Mouse (Mus musculus) heart, adult 2 months (tissue): ENCODE measurements at regions not wholly inside any gene's neighbourhood (a gene's known extent, or its start where the extent isn't known, plus 50 kb on each side); places are given as distances from the start of the nearest gene placed in this dataset.
A peak's percentile ranks its signal among the peaks of the same experiment; 100 is the strongest.

Source experiments
- DNase-seq, 2 experiments: peaks; one replicate each; pipeline ENCODE4 v3.0.0; 2021
- H3K27ac ChIP-seq: fragments of 200-600 bp; 2 replicates; pipeline ENCODE4 v1.8.1; 2022
- H3K27me3 ChIP-seq: fragments of 200-500 bp; 2 replicates; pipeline ENCODE4 v1.6.1; 2012; ENCODE audit warnings: mild to moderate bottlenecking, low read length, inconsistent platforms, mixed read lengths; ENCODE audit not compliant: control insufficient read depth, insufficient read depth
- H3K36me3 ChIP-seq: fragments of 200-500 bp; 2 replicates; pipeline ENCODE4 v1.6.1; 2012; ENCODE audit warnings: low read length, inconsistent platforms; ENCODE audit not compliant: control insufficient read depth, insufficient read depth
- H3K4me1 ChIP-seq: fragments of 200-500 bp; 2 replicates; pipeline ENCODE4 v1.6.1; 2011; ENCODE audit warnings: low read length; ENCODE audit not compliant: control insufficient read depth, insufficient read depth
- H3K4me3 ChIP-seq: fragments of 200-600 bp; 2 replicates; pipeline ENCODE4 v1.8.1; 2022
- H3K79me2 ChIP-seq: fragments of 200-500 bp; replicated peaks from 2 replicates; pipeline ENCODE4 v1.6.1; 2012; ENCODE audit warnings: mild to moderate bottlenecking, inconsistent platforms, low read length, moderate library complexity, mixed read lengths; ENCODE audit not compliant: control insufficient read depth, insufficient read depth
- H3K9ac ChIP-seq: fragments of 200-500 bp; 2 replicates; pipeline ENCODE4 v1.6.1; 2012; ENCODE audit warnings: low read depth, mild to moderate bottlenecking, control low read depth, inconsistent platforms, low read length, mixed read lengths
- CTCF ChIP-seq: fragments of 200-600 bp; IDR thresholded peaks from 2 replicates; pipeline ENCODE4 v1.8.1; 2022; ENCODE audit warnings: antibody characterized with exemption, mild to moderate bottlenecking, moderate library complexity
- EP300 ChIP-seq: fragments of 200-500 bp; IDR thresholded peaks from 2 replicates; pipeline ENCODE4 v1.6.1; 2011; ENCODE audit warnings: low read depth, low read length, control low read depth; ENCODE audit not compliant: insufficient read depth
- POLR2A ChIP-seq: fragments of 200-500 bp; IDR thresholded peaks from 2 replicates; pipeline ENCODE4 v1.6.1; 2011; ENCODE audit warnings: mild to moderate bottlenecking, low read depth, low read length, control low read depth; ENCODE audit not compliant: insufficient read depth
- WGBS: fragments of 180-500 bp; shearing (Covaris S2); methylation state at CpG from one replicate; pipeline ENCODE4 v1.1.7; 2018; 5-methylcytosine and 5-hydroxymethylcytosine counted together
- intact Hi-C: fragments of 180-260 bp; cut with DNase I; formaldehyde crosslinking; loops from one replicate; pipeline ENCODE4 v1.15.1; 2025

- 69% methylated on average over 2 of the region's 2 CpGs for WGBS
- intact Hi-C loops: no loop called here
- Histone ChIP-seq H3K27me3 (no peaks in the 10 kb centered on the region), H3K4me3 (no peak overlapping the region), H3K27ac (no peak overlapping the region), H3K9ac (no peak overlapping the region), H3K79me2 (no peaks in the 10 kb centered on the region), H3K4me1 (no peaks in the 10 kb centered on the region), H3K36me3 (no peaks in the 10 kb centered on the region)
- no peak for DNase-seq
- no peak for TF ChIP-seq CTCF
Measured at GRCm38 (mm10) chr4:84805431-84805830, 78.7 kb upstream of the Cntln start.

- Histone ChIP-seq H3K4me3 (no peak overlapping the region), H3K36me3 (no peaks in the 10 kb centered on the region), H3K79me2 (no peaks in the 10 kb centered on the region), H3K9ac (no peak overlapping the region), H3K27me3 (no peaks in the 10 kb centered on the region), H3K27ac (no peak overlapping the region), H3K4me1 (no peaks in the 10 kb centered on the region)
- TF ChIP-seq CTCF (no peak), EP300 (no peak), POLR2A (no peak)
- intact Hi-C loops: no loop called here
- no peak for DNase-seq
- 84% methylated on average over 10 of the region's 10 CpGs for WGBS
Measured at GRCm38 (mm10) chr4:84793156-84793919, 90.8 kb upstream of the Cntln start.

DNA sequence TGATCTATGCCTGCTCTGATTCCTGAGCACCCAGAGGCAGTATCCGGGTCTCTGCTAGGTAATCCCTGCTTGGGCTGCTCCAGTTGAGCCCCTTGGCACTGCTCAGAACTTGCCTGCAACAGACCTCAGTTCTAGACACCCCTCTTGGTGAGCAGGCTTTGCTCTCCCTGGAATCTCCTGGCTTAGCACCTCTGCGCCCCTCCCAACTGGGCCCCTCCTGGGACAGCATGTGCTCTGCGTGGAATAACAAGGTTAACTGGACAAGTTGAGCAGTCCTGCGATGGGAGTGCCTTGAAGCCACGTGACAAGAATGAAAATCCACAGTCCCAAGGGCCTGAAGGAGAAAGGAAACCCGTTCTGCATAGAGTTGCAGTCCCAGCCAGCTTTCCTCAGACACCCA, 97.5 kb upstream of the Cntln start:
- peak; percentile 21 to 24 for DNase-seq
- no peak overlapping the region for H3K4me3 ChIP-seq
- TF ChIP-seq CTCF (no peak), EP300 (no peak), POLR2A (no peak)
- no peaks in the 10 kb centered on the region for H3K36me3 ChIP-seq
- intact Hi-C loops: no loop called here
- no peaks in the 10 kb centered on the region for H3K27me3 ChIP-seq
- no peaks in the 10 kb centered on the region for H3K79me2 ChIP-seq
- 41% methylated on average over 6 of the region's 6 CpGs for WGBS
- no peak overlapping the region for H3K9ac ChIP-seq
- H3K27ac ChIP-seq: no peak overlapping the region
- H3K4me1 ChIP-seq: no peaks in the 10 kb centered on the region

- H3K4me1 ChIP-seq: no peaks in the 10 kb centered on the region
- H3K79me2 ChIP-seq: no peaks in the 10 kb centered on the region
- no peak for DNase-seq
- H3K27ac ChIP-seq: no peak overlapping the region
- TF ChIP-seq POLR2A (no peak), EP300 (no peak), CTCF (no peak)
- H3K36me3 ChIP-seq: no peaks in the 10 kb centered on the region
- no peak overlapping the region for H3K9ac ChIP-seq
- H3K27me3 ChIP-seq: no peaks in the 10 kb centered on the region
- H3K4me3 ChIP-seq: no peak overlapping the region
- intact Hi-C loops: no loop called here
- 34% methylated on average over 11 of the region's 11 CpGs for WGBS
Measured at GRCm38 (mm10) chr4:84768161-84768560, 93.1 kb upstream of the Bnc2 start.

DNA sequence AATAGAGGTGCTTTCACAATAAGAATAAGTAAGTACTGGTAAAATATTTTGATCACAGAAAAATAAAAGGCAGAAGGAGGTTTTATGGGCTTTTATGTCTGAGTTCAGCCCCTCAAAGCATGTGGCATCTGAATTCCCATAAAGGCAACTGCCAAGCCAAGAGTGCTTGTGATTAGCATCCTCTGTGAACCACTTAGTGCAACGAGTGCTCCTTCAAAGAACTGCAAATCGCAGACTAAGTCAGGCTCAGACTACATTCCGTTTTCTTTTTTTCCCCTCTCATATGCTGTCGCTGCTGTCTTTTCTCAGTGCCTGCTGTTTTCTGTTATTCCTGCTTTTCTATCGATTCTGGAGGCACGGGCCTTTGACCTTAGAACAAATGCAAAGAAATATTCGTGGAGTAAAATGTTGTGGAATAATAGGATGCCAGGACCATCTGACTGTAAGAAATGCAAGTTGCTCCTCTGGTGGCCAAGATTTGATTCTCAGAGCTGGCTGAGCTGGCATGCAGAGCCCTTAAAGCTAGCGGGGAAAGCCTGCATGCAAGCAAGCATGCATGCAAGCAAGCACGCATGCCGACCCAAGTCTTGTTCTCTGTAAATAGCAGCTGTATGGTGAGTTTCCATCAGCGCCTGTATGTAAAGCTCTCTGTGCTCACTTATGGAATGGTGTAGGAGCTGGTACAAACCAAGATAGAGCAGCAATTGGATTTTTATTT, 91.8 kb upstream of the Bnc2 start:
- H3K4me3 ChIP-seq: no peak overlapping the region
- no peaks in the 10 kb centered on the region for H3K4me1 ChIP-seq
- TF ChIP-seq POLR2A: no peak
- TF ChIP-seq CTCF: no peak
- TF ChIP-seq EP300: no peak
- H3K27me3 ChIP-seq: no peaks in the 10 kb centered on the region
- H3K36me3 ChIP-seq: no peaks in the 10 kb centered on the region
- H3K27ac ChIP-seq: no peak overlapping the region
- intact Hi-C loops: no loop called here
- H3K9ac ChIP-seq: no peak overlapping the region
- H3K79me2 ChIP-seq: no peaks in the 10 kb centered on the region
- 72% methylated on average over 11 of the region's 11 CpGs for WGBS
- DNase-seq: no peak

DNA sequence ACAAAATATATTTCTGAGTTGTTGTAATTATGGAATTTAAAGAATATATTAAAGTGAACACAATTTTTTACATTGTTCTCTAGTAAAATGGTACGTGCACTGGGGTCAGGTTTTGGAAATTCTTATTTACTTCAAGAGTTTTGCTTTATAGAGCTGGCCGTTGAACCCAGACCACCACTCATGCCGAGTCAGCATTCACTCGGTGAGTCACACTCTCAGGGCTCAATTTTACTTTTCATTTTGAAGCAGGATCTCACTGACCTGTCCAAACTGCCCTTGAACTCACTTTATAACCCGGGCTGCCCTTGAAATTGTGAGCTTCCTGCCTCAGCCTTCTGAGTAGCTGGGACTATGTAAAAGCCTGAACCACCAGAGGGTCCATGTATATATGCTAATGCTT, 82.1 kb upstream of the Bnc2 start:
- intact Hi-C loops: no loop called here
- no peak for DNase-seq
- Histone ChIP-seq H3K4me3 (no peak overlapping the region), H3K36me3 (no peaks in the 10 kb centered on the region), H3K4me1 (no peaks in the 10 kb centered on the region), H3K27ac (no peak overlapping the region), H3K79me2 (no peaks in the 10 kb centered on the region), H3K27me3 (no peaks in the 10 kb centered on the region), H3K9ac (no peak overlapping the region)
- WGBS: 89% methylated on average over 5 of the region's 5 CpGs
- no peak for TF ChIP-seq CTCF
- no peak for TF ChIP-seq EP300
- no peak for TF ChIP-seq POLR2A
